9 mouse cellular contexts compared by ENCODE assay signal in genomic region chr16:33576271-33577189, GRCm38 (mm10). TPM values are rescaled to one million over a fixed set of nuclear protein-coding genes. Genes with fewer than 3 reads are reported as not detected.
A peak's percentile ranks its signal among the peaks of the same experiment; 100 is the strongest.
DNase-seq lines count a peak whose midpoint lies in the region; ATAC-seq lines count a peak whose summit lies in the region.
"Had no signal": no experiment of that assay in that cellular context is flagged by ENCODE, and none has a peak within 500 bp of the region (broad histone marks: within the 10 kb centered on the region; RNA-seq: fewer than 3 reads in every experiment).

No protein-coding gene starts in this region.

- H3K36me3 ChIP-seq in lung, embryonic 15.5 days, result no peaks in the 10 kb centered on the region
- H3K36me3 ChIP-seq in embryonic facial prominence, embryonic 13.5 days, result no peaks in the 10 kb centered on the region

- no peak overlapping the region for H3K4me3 ChIP-seq in lung, embryonic 15.5 days
- no peak overlapping the region for H3K4me3 ChIP-seq in embryonic facial prominence, embryonic 13.5 days
- H3K4me3 ChIP-seq: erythroblast, embryonic 14.5 days had no signal

- no peak overlapping the region for H3K9ac ChIP-seq in lung, embryonic 15.5 days
- H3K9ac ChIP-seq in embryonic facial prominence, embryonic 13.5 days, result no peak overlapping the region

- no peak overlapping the region for H3K4me2 ChIP-seq in lung, embryonic 15.5 days
- H3K4me2 ChIP-seq in embryonic facial prominence, embryonic 13.5 days, result no peak overlapping the region

- peak; percentile 28 for DNase-seq in embryo, embryonic 10 days (ENCODE audit: low spot score)
- DNase-seq in embryo, embryonic 9.5 days (ENCODE audit: extremely low spot score), result no peak
- no peak for DNase-seq in lung, postnatal 14 days
- peak; percentile 59 to 66 for DNase-seq in heart, postnatal 36 days
- no peak for DNase-seq in left cerebral cortex, postnatal 14 days (ENCODE audit: low spot score in 2 of 2)
- no peak for DNase-seq in cerebellum, postnatal 4 days (ENCODE audit: low spot score in 2 of 2)

- H3K4me1 ChIP-seq in lung, embryonic 15.5 days, result peaks cover 32% of the 10 kb centered on the region
- peaks cover 20% of the 10 kb centered on the region for H3K4me1 ChIP-seq in embryonic facial prominence, embryonic 13.5 days

- H3K9me3 ChIP-seq in lung, embryonic 15.5 days, result no peaks in the 10 kb centered on the region
- no peaks in the 10 kb centered on the region for H3K9me3 ChIP-seq in embryonic facial prominence, embryonic 13.5 days

- peak overlapping the region; percentile 50 for H3K27ac ChIP-seq in lung, embryonic 15.5 days
- 0 out of 2 replicates have a peak overlapping the region, but pooled peaks have one; percentile 22 for H3K27ac ChIP-seq in embryonic facial prominence, embryonic 13.5 days

- ATAC-seq in lung, embryonic 15.5 days (ENCODE audit: borderline replicate concordance, extremely low read depth, low FRiP score, low TSS enrichment), result no peak
- no peak for ATAC-seq in embryonic facial prominence, embryonic 13.5 days (ENCODE audit: insufficient number of reproducible peaks, insufficient read depth, low FRiP score, low TSS enrichment, low read depth)

- 64% methylated on average over 36 of the region's 36 CpGs for WGBS in lung, embryonic 15.5 days
- WGBS in embryonic facial prominence, embryonic 13.5 days, result 78% methylated on average over 36 of the region's 36 CpGs

- H3K27me3 ChIP-seq in lung, embryonic 15.5 days, result no peaks in the 10 kb centered on the region
- H3K27me3 ChIP-seq in embryonic facial prominence, embryonic 13.5 days, result no peaks in the 10 kb centered on the region

- intact Hi-C loops in heart, postnatal 36 days (cut with DNase I), result loop anchor here (2.0 kb wide), 1 partner anchor 108 kb away; the partner anchor contains the start of gene Heg1
- intact Hi-C loops in left cerebral cortex, postnatal 14 days (cut with DNase I), result no loop called here

RNA-seq across cellular contexts. Expression of gene Slc12a8, which starts 59.4 kb away (rescaled TPM):
- polyA plus RNA-seq in lung, embryonic 15.5 days (2015; fragmentation: Nextera tagmentation; extraction: Ambion mirVana), result 0.40 and 0.64 TPM in 2 replicates
- polyA plus RNA-seq in embryonic facial prominence, embryonic 13.5 days (2015; fragmentation: Nextera tagmentation; extraction: Ambion mirVana), result 0.32 and 0.89 TPM in 2 replicates
- under 1 TPM; 0.43 to 0.44 TPM for total RNA-seq in heart, postnatal 36 days (2021)
- total RNA-seq in left cerebral cortex, postnatal 14 days (2021), result 1 to 10 TPM in 1 of 2 experiments, under 1 TPM in 1; 0.82 to 1.0 TPM
- polyA plus RNA-seq: erythroblast, embryonic 14.5 days had no signal

Comparison
In these comparisons a context has a peak if more than half of its experiments do, and no peak if none do; other contexts are left out.
1. DNase-seq: peak in embryo, embryonic 10 days (single experiment) and heart, postnatal 36 days (2 of 2); none in embryo, embryonic 9.5 days (single experiment), lung, postnatal 14 days (single experiment), left cerebral cortex, postnatal 14 days (0 of 2) and cerebellum, postnatal 4 days (0 of 2).